Mouse (Mus musculus): ENCODE data around the gene Tmem239.

Gene Tmem239

GRCm38 (mm10) chr2:130412775-130413174 is 6.5 kb downstream of the Tmem239 start:
- no peak for DNase-seq

- DNase-seq, result peak; percentile 26
These were observed 8.0 kb downstream of the Tmem239 start for GRCm38 (mm10) chr2:130414094-130414856.

- no peak for DNase-seq
These were observed 15.7 kb downstream of the Tmem239 start for GRCm38 (mm10) chr2:130421781-130422620.

GRCm38 (mm10) chr2:130423397-130424125 is 17.3 kb downstream of the Tmem239 start:
- DNase-seq, result peak; percentile 84

- DNase-seq, result peak; percentile 92
These were observed 18.0 kb downstream of the Tmem239 start, which contains the start of the genes Vps16 and Pced1a for GRCm38 (mm10) chr2:130424126-130424853. TSS of gene Vps16 (plus strand) at chr2:130424339. TSS of gene Pced1a (minus strand) at chr2:130424701.

- DNase-seq, result no peak
These were observed 18.8 kb downstream of the Tmem239 start for GRCm38 (mm10) chr2:130425112-130425511.

GRCm38 (mm10) chr2:130429851-130430250 is 23.6 kb downstream of the Tmem239 start:
- no peak for DNase-seq

- no peak for DNase-seq
These were observed 24.2 kb downstream of the Tmem239 start for GRCm38 (mm10) chr2:130430484-130430883.

GRCm38 (mm10) chr2:130432157-130432556 is 25.9 kb downstream of the Tmem239 start:
- no peak for DNase-seq

GRCm38 (mm10) chr2:130433152-130433551 is 26.9 kb downstream of the Tmem239 start:
- DNase-seq, result peak; percentile 44

- DNase-seq, result no peak
These were observed 30.5 kb downstream of the Tmem239 start for GRCm38 (mm10) chr2:130436769-130437168.

- no peak for DNase-seq
These were observed 32.6 kb downstream of the Tmem239 start for GRCm38 (mm10) chr2:130438861-130439260.

GRCm38 (mm10) chr2:130439840-130440480 is 33.7 kb downstream of the Tmem239 start:
- no peak for DNase-seq

GRCm38 (mm10) chr2:130442162-130442561 is 35.9 kb downstream of the Tmem239 start:
- no peak for DNase-seq

GRCm38 (mm10) chr2:130448449-130448848 is 42.2 kb downstream of the Tmem239 start:
- DNase-seq, result no peak

- DNase-seq, result no peak
These were observed 42.9 kb downstream of the Tmem239 start for GRCm38 (mm10) chr2:130449021-130449793.

- peak; percentile 93 for DNase-seq
These were observed 43.6 kb downstream of the Tmem239 start, which contains the start of gene Ptpra for GRCm38 (mm10) chr2:130449794-130450433. TSS of gene Ptpra (plus strand) at chr2:130450278.

- DNase-seq, result no peak
These were observed 44.1 kb downstream of the Tmem239 start for GRCm38 (mm10) chr2:130450434-130450796.

- no peak for DNase-seq
These were observed 44.9 kb downstream of the Tmem239 start for GRCm38 (mm10) chr2:130451086-130451726.

- no peak for DNase-seq
These were observed 45.4 kb downstream of the Tmem239 start for GRCm38 (mm10) chr2:130451727-130452090.

Measured in thymus, postnatal 25 days (tissue).